Mouse (Mus musculus): ENCODE results near the gene Pgd.

GRCm38 (mm10) chr4:149103875-149104561 lies 62.6 kb downstream of the Pgd start, which contains the start of gene Dffa:
- TF ChIP-seq TAL1 (IDR thresholded peaks at IDR 0.05; ENCODE audit: low read length) (no peak), GATA1 (IDR thresholded peaks at IDR 0.05; ENCODE audit: low read length) (no peak)

All from erythroblast, embryonic 14.5 days (primary cell).